Mouse (Mus musculus) brain, embryonic 18.5 days (tissue): ENCODE results near the gene Foxp1.

Source experiments
- DNase-seq: peaks from one replicate; pipeline ENCODE4 v3.0.0-alpha.2; 2012; ENCODE audit warnings: low read depth, low spot score

Foxp1 gene

DNA sequence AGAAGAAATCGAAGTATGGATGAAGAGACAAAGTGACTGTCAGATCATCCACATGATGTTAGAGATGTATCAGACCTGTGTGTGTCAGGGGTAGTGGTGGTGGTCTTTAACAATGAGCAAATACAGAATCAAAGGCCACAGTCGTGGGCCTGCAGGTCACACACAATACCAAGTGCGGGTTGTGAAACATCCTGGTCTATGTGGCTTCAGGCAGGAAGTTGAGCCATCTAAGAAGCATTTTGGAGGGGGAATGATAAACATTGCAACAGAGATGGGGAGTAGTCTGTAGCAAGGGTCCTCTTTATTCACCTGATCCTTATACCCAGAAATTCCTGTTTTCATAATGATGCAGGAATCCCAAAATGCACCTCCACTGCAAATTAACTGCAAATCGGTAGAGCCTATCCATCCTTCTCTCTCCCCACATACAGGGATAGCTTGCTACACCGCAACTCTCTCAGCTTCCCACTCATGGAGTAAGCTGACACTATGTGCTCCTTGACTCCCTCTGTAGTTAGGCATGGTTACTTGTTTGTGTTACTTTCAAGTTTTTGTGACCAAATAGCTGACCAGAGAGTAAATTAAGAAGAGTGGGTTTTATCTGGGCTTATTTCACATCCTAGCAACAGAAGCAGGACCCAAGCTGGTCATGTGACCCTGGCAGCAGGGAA, 310.7 kb downstream of the Foxp1 start:
- DNase-seq = no peak

DNA sequence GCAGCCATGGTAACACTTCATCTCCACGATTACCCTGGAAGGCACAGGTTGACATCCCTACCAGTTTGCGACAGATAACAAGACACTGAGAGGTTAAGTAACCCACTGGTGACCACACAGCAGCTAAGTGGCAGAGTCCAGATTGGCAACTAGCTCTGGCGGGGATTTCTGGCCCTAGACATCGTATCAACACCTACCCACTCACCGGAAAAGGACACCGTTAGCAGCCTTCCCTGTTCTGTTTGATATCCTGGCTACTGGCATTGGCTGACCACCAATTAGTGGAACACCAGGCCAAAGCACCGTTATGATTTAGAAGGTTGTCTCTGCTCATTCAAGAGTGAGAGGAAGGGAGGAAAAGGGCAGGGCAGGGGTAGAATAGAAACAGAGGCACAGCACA, 312.4 kb downstream of the Foxp1 start:
- DNase-seq = no peak

DNA sequence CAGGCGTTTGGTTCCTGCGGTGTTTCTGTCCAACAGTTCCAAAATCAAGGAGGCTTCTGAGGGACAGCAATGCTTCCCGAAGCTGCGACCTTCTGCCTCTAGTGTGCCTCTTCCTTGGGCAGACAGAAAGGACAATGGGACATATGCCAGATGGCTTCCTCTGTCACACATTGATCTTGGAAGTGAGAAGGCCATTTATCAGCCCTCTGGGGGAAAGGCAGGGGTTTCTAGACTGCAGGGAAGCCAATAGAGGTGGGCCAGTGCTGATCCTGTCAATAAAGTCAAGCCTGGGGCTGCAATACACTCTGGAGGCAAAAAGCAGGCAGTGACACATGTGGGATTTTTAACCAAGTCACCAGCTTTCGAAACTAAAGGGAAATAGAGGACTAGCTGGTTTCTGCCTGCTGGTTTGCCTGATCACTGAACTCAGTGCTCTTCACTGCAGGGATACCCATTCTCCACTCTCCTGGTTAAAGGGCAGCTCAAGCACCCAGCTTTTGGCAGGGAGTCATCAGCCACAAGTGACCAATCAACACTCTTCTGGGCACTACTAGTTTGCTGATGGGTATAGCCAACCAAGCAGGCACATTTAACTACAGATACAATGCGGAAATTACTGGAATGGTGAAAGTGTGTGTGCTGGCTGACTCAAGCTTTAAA, 315.2 kb downstream of the Foxp1 start:
- no peak for DNase-seq

DNA sequence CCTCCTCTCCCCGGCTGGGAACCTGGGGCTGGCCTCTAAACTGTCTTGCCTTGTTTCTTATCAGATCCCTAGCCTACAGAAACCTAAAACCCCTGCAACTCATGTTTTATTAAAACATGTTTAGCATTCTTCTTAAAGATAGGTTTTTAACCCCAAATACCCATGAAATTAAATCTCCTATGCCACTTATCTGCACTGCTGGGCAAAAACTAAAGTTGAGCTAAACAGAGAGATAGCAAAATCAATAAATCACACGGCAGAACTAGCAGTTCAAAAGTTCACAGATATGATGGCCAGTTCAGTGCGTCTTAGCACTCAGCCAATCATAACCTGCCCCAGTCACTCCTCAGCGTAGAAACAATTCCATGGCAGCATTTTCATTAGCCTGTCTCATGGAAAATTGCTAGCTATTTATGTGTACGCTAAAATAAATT, 316.1 kb downstream of the Foxp1 start:
- DNase-seq = no peak

DNA sequence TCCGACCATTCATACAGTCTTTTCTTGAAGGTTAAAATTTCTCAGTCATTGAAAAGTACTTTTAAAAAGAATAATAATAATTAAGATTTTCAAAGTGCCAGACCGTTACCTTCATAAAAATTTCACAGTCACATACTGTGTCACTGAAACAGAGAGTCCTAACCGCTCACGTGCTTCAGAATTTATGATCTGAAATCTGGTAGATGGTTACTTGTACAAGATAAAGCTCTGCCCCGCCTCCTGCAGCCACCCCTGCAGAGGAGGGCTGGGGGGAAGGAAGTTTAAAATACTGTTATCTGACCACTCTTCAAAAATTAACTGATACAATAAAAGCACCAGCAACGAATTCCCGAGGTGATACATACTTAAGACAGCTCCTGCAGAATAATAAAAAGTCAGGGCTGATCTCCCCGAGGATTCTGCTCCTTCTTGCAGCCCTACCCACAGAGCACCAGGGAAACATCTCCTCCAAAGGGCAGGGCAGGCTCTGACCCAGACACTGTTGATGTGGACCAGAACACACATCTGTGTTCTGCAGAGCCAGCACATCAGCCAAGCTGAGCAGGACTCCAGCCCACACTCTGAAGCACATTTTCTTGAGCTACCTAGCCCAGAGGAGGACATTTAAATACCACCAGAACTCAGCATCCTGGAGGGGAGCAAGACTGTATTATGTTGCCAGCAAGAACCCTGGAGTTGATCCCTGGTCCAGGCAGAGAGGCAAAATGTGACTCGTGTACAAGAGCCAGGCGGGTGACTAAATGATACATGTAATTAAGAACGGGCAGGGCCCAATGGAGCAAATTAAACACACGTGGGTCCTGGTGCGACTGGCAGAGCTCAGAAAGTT, 316.7 kb downstream of the Foxp1 start:
- no peak for DNase-seq

DNA sequence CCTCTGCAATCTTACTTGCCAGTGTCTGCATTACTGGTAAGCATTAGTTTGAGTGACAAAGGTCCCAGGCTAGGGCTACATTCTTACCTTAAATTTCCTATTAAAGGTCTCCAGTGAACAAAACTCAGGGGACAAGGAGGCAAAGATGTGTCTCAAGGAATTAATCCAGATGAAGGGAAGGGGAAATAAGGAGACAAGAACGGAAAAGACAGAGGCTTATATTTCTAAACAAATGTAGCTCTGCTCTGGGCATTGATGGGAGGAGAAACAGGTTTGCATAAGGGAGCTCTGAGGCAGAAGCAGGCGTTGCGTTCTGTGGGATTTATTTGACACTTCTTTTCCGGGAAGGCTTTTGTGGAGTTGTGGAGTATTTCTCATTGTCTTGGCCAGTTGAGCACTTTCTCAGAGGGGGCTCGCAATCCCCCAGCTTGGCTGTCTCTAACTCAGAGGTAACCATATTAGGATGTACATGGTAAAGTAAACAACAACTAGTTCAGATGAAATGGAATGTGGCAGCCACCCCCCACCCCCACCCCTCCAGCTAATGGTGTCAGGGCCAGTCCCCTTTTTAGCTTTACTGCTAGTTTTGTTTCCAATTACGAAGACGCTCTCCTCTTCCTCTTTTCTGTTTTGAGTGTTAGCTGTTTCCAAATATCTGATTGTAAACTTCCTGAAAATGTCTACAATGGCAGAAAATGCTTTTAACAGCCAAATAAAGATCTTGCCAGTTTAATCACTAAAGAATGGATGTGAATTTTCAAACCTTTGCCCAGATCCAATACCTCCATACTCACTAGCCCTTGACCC, 317.5 kb downstream of the Foxp1 start:
- DNase-seq = no peak

DNA sequence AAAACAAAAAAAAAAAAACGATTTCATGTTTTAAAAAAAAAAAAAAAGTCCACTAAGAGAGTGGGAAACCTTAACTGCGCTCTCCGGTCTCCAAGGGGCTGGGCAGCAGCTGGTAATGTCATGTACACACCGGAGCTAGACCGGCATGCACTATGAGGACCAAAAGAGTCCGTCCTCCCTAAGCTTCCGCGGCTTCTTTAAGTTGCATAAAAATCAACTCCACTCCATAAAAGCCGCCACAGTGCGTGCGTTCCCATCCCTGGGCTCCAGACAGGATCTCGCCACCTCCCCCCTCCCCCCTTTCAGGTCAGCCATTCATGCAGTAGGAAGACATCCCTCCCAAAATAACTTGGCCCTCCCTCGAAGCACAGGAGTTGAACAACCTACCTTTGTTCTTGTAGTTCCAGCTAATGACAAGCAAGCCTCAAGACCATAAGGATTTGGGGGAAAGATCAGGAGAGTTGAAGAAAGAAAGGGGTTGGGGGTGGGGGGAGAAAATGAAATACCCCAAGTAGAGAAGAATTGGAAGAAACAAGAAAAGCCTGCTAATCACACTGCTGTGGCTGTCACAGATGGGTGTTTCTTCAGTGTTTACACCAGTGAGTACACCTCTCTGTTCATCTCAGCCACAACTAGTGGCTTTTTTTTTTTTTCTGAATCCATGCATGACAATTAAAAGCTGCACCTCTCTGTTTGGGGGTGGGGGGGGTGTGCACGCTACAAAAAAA, 318.3 kb downstream of the Foxp1 start:
- DNase-seq = no peak

DNA sequence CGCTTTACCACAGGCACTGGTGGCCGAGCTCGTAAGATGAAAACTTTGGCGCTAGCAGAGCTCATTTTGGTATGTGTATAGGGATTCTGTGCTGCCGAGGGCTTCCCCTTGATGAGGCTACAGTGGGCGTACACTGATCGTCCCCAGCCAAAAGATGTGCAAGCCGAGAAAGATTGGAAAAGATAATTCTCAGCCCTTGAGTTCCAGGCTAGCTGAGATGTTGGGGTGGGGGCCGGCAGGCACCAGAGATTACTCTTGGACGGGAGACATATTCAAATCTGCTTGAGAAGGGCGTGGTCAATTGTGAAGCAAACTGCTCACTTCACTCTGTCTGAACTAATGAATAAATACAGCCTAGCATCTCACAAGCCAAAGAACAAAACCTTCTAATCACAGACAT, 319.3 kb downstream of the Foxp1 start:
- no peak for DNase-seq

DNA sequence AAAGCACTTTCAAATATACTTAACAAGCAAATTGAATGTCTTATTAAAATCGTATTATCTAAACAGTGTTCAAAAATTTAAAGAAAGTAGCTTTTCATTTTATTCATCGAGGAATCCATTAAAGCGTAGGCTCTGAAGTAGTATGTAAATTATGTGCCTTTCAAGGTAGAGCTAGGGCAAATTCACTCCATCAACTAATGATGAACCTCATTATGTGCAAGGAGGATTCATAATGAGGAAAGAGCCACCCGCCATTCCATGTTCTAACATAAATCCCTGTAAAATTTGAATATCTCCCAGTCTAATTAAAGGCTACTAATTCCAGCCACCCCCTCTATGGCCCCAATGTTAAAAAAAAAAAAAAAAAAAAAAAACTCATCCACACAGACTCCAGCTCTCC, 319.7 kb downstream of the Foxp1 start:
- no peak for DNase-seq

DNA sequence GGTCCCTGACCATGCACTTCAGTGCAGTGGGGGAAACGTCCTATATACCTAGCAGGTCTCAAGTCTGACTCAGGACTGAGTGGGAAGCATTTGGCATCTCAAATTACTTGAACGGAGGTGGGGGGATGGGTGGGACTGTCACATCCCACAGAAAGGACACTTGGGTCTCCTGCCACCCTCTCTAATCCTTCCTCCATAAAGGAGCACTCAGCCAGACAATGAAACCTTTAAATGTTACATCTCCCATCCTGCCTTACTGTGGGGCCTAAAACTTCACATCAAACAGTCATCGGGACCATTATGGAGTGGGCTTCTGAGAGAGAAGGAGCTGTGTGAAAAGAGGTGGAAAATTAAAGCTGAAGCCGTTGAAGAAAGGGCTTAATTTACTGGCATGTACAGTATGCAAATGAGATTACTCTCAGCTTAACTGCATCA, 321.2 kb downstream of the Foxp1 start:
- no peak for DNase-seq

DNA sequence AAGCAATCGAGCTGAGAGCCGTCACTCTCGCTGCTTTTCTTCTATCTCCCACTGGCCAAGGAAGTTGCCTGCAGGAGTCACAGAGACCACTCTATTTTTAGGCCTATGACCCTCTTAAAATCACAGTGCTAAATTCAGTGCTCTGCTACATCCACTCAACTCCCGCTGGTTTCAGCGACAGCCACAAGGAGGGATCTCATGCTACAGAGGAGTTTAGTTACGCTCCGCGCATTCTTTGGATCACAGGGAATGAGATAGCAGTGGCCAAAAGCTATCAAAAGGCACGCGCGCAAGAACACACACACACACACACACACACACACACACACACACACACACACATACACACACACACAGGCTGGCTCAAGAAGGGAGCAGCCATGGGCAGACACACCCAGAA, 321.9 kb downstream of the Foxp1 start:
- DNase-seq = no peak

DNA sequence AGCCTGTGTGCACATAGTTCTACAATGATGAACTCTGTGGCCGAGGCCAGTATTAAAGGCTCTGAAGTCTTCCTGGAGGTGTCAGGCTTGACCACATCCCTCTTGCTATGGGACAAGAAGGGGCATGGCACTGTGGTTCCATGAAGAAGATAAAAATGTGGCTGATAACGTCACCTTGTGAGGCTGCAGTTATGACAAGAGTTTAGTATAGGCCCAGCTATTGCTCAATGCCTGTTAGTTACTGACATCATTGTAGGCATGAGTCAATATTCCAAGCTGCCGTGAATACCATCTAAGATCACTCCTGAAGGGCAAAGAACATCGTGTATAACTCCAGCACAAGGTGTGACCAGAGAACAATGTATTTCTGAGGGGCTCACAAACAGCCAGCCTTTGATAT, 323.2 kb downstream of the Foxp1 start:
- DNase-seq = no peak

DNA sequence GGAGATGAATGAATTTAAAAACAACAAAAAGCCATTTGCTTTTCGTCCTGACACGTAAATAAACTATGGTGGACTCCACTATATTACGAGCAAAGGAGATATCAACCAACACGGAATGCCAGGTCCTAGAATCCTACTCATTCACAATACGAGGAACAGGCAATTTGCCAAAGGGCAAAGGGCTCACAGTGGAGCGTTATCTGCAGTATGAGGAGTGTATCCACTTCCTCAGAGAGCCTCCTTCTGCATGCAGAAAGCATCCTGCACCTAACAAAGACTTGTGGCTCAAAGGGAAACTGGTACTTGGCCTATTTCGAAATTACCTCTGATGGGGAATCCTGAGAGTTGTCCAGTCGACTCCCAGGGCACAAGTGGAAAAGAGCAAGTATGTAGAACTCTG, 328.8 kb downstream of the Foxp1 start:
- DNase-seq = no peak

DNA sequence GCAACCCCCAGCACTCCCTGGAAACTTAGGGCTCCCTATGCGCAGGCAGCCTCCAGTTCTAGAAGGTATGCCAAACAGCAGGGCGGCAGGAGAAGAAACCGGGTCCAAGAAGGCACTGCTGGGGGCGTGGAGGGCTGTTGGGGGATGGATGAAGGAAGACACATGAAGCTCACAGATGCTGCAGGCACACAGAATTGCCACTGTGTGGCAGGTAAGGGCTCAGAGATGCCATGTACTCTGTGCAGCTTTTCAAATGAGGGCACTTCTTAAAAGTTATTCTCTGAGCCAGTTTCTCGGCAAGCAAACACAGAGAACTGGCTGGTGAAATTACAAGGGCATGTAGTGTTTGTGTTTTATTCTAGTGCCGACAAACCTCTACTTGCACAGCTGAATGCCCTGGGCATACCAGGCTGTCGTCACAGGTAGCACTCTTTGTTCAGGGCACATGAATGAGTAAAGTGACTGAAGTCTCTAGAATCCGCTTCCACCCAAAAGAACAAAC, 330.8 kb downstream of the Foxp1 start:
- no peak for DNase-seq

DNA sequence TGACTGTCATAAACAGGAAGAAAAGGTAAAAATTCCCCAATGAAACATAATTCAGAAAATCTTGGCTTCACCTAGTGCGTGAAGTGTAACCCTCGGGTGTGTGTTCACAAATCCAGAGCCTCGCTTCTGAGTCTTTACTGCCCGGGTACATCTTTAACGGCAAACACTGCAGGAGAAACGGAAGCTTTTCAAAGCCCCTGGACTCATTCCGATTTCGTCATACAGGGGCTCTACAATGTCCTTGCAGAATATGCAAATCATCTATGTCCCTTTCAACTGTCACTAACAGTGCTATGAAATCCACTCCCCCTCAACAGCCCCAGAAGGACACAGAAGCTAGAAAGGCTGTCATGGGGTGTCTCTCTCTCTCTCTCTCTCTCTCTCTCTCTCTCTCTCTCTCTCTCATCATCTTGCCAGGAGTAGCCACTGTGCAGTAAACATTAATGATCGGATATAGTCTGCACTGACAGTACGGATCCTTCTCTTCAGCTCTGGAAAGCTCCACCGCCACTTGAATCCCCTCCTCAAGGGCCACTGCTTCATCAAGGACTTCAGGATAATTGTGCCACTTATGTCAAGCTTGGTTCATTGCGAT, 331.4 kb downstream of the Foxp1 start:
- no peak for DNase-seq

DNA sequence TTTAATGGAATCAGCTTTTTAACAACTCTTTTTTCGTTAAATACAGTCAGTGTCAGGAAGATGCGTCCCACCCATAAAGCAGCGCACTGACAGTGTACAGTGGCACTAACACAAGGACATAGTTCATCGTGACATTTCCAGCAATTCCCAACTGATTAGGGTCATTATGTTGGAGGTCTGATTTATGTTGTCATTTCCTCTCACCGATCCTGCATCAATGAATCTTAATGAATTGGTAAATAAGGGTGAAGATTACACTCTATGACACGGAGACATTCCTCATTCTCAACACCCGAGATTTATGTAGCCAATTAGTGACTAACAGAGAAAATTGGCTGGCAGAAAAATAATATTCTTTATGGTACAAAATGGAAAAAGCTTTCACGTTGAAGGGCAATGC, 332.6 kb downstream of the Foxp1 start:
- no peak for DNase-seq

DNA sequence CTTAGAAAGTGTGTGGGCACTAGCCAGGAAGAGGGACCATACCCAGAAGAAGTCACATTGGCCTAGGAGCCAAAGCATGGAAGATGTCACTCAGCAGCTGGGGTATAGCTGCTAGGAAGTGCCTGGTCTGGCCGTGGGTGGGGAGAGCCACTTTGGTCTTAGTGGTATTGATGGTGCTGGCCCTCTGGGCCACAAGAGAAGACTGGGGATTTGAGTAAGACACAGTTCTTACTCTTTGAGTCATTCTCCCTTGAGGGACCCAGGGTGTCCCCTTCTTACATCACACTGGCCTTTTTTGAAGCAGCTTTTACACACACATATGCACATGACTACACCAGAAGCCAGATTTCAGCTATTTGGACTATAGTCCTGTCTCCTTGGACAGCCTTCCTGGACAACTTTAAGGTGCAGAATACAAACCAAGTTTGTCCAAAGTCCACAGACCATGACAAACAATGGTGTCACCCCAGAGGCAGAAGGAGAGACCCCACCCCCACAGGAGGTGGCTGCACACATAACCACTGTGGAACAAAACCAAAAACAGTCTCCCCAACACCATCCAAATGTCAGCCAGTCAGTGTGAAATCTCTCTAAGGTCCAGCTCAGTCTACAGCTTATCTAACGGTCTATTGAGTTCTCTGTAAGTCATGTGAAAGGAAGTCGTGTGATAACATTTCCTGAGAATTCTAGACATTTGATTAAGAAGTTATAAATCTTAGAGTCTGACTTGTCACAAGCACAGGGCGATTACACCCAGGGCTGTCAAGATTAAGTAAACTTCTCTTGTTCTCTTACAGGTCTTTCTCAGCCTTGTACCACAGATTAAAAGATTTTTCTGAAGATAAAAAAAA, 333.9 kb downstream of the Foxp1 start:
- DNase-seq = no peak

DNA sequence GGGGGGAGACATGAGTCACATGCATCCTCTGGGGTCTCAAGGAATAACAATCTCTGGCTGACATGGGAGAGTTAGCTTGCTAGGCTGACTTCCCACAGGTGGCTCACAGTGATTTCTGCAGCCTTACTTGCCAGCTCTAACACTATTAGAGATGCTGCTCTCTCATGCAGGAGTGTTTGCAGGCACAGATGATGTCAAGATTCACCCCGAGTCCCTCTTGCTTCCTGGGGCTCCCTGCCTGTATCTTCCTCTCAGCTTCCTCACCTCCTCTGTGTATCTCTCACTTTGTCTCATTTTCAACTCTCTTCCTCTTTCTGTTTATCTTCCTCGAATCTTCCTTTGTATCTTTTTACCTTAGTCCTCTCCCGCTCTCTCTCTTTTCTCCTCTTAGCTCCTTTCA, 334.6 kb downstream of the Foxp1 start:
- no peak for DNase-seq

DNA sequence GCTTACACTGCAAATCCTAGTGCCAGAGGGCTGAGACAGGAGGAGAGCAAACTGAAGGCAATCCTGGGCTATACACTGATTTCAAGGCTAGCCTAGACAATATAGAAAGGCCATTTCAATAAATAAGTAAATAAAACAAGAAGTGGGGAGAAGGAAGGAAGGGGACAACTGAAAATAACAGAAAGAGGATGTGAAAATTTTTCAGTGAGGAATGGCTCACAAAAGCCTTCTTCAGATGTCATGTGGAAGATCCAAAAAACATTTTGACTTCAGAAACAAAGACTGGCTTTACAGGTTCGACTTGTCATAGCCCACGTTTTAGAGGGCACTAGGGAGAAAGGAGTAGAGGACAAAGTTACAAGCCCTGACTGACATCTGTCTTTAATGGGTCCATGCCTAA, 335.1 kb downstream of the Foxp1 start:
- no peak for DNase-seq

DNA sequence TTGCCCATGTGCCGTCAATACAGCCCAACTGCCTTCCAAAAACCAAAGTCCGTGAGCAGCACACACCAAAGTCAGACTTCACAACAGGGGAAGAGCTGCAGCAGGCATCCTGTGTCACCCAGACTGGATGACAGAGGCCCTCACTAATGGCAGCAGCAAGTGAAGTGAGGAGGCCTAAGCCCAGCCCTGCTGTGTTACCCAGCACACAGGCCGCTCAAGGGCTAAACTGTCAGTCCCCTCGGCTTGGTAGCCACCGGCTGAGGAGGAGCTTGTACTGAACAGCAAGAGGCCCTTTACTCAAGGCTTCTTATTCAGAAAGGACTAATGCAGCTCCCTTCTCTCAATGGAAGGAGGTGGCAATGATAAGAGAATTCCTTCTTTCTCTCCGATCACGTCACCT, 336.0 kb downstream of the Foxp1 start:
- no peak for DNase-seq
